Mouse (Mus musculus) CD8-positive naive resting alpha-beta T cell, adult 2 months (primary cell): ENCODE measurements around the gene Cyp2d9.
"Not testable (repeated sequence)": the region's sequence is repeated elsewhere in the genome, so short reads cannot be mapped to it uniquely, and the experiment has no call there.

Experiments used
- DNase-seq, 2 experiments: peaks; one replicate each; pipeline ENCODE4 v3.0.0; 2022; ENCODE audit warnings: low read depth in 2 of 2, low spot score in 2 of 2

The Cyp2d9 gene

DNA sequence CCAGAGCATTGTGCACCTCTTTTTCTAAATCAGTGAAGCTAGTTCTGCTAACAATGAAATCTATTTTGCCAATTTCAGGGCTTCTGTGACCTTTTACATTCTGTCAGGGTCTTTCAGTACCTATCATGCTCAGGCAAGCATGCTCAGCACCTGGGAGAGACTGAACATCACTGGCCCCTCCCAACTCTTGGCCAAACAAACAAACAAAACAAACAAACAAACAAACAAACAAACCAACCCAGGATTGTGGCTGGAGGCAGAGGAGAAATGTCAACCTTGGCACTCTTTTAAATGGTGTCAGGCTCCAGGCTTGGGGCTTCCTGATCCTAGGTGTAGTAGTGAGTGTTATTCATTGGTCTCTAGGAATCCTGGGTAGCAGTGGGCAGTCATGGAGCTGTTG, at the start of gene Cyp2d9:
Gene Cyp2d9, plus strand, starts transcription at position 301 of the 400 bp plus-strand sequence.
- no peak for DNase-seq

DNA sequence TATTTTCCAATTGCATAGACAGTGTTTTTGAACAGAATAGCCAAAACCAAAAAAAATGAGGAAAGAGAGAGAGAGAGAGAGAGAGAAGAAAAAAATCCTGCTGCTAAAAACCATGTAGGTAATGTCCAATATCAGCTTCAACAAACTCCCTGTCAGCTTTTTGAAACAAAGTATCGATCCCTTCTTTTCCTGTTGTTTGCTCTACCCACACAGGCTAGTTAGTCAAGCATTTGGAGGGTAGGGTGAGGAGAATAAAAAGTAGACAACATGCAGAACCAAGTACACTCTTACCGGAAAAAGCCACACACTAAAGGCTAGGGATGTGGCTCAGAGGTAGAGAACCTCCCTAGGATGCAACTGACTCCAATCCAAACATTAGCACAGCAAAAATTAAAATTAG, 47.5 kb upstream of the Cyp2d9 start:
- DNase-seq = no peak

DNA sequence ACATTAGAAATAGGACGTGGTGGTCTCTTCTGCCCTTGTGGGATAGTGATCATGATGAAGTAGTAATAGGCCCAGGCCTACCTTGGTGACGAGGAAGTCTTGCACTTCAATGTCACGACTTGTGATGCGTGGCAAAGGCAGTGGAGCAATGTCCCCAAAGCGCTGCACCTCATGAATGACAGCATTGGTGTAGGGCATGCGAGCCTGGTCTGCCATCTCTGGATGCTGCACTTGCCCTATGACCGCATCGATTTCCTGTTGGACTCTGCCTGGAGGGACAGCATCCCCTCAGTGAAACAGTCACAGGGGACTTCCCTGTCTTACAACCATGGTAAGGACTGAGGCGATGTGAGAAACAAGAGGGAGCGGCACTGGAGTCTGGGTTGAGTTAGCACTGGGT, 43.3 kb upstream of the Cyp2d9 start:
- not testable (repeated sequence) for DNase-seq

DNA sequence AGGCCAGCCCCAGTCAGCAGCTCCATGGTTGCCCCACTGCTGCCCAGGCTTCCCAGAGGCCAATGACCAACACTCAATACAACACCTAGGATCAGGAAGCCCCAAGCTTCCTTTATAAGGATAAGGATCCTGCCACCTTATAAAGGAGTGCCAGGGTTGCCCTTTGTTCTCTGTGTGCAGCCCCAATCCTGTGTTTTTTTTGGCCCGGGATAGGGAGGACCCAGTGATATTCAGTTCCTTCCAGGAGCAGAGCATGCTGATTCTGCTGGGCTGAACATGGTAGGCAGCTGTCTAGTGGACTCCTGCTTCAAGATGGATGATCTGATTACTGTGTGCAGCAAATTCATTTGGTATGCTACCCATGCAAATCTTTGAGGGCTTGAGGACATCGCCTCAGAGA, 39.3 kb upstream of the Cyp2d9 start, which contains the start of gene Cyp2d11:
Gene Cyp2d11, minus strand, starts transcription at position 101 of the 400 bp plus-strand sequence.
- not testable (repeated sequence) for DNase-seq

DNA sequence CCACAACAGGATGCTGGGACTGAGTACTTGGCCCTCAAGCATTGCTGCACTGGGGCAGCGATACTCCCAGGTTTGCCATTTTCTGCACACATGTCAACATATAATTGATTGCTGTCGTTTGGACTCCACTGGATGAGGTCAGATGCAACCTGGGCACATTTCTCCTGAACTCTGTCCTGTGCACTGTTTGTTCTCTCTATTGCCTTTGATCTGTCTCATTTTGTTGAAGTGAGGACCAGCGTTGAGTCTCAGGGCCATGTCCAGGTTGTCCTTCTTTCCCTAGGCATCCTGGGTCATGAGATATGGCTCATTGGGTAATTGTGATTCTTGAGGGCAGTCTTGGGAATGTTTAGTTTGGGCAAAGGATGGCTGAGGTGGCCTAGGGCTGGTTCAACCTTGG, 37.3 kb upstream of the Cyp2d9 start:
- DNase-seq = not testable (repeated sequence)

DNA sequence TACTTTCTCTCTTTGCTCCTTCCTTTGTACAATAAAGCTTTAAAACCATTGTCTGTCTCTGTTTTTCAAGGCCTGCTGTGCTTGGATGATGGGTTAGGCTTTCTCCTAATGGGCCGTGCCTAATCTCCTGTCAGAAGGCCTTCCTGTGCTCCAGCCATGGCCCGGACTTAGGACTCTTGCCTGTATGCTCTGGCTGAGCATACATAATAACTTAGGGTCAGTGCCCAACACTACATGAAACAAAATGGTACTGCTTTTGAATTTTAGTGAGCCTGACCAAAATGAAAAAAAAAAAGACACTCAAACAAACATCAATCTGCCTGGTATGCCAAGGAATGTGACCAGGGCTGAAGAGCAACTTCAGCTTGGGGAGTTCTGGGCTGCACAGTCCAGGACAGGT, 31.7 kb upstream of the Cyp2d9 start:
- no peak for DNase-seq

DNA sequence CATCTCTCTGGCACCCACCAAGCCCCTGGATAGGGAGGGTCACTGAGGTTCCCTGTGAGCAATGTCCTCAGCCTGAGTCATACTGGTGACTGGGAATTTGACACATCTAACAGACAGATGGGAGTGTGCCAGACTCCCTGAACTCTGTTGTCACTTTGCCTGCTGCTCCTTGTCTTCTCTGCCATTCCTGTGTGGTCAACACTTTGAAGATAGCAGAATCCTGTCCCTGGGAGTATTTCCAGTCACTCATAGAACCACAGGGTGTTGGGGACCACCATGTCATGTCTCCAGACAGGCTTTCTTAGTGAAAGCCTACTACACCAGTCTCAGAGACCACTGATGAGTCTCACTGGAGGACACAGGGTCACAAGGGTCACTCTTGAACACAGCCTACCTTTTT, 31.1 kb upstream of the Cyp2d9 start:
- DNase-seq = no peak

DNA sequence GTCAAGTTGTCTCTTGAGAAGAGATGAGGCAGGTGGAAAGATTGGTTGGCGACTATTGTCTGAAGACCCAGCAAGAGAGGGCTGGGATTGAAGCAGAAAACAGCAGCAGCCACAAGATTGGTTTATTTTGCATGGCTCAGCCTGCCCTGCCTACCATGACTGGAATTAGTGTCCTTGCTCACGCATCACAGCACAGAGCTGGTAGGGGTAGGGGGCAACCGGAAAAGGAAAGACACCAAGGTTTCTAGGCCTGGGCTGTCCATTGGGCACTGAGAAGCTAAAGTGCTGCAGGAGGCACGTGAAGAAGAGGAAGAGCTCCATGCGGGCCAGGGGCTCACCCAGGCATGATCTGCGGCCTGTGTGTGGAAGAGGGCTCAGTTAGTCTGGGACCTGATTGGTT, 30.5 kb upstream of the Cyp2d9 start:
- no peak for DNase-seq

DNA sequence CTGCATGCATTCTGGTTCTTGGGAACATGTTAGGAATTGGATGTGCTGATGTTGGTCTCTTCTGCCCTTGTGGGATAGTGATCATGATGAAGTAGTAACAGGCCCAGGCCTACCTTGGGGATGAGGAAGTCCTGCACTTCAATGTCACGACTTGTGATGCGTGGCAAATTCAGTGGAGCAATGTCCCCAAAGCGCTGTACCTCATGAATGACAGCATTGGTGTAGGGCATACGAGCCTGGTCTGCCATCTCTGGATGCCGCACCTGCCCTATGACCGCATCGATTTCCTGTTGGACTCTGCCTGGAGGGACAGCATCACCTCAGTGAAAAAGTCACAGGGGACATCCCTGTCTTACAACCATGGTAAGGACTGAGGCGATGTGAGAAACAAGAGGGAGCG, 29.6 kb upstream of the Cyp2d9 start:
- DNase-seq = no peak

DNA sequence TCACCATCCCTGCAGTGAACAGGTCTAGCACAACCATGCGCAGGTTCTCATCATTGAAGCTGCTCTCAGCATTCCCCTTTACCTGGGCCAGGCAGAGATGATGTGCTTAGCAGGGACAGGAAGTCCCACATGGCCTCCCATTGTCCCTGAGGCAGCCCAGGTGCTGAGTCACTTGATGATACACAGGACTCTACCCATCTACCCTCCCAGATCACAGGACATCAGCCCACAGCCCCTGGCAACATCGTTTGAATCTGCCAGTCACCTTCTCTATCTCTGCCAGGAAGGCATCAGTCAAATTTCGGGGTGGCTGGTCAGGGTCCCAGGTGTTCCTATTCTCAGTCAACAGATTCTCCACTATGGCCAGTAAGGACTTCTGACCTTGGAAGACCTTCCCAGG, 29.1 kb upstream of the Cyp2d9 start:
- DNase-seq = no peak

DNA sequence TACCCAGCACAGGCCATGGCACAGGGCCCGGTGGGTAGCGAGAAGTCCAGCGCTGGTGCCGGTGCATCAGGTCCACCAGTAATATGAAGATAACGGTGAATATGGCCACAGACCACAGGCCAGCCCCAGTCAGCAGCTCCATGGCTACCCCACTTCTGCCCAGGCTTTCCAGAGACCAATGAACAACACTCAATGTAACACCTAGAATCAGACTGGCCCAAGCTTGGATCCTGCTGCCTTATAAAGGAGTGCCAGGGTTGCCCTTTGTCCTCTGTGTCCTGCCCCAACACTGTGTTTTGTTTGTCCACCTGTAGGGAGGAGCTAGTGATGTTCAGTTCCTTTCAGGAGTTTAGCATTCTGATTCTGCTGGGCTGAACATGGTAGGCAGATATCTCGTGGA, 26.3 kb upstream of the Cyp2d9 start, which contains the start of gene Cyp2d10:
Gene Cyp2d10, minus strand, starts transcription at position 215 of the 400 bp plus-strand sequence.
- no peak for DNase-seq

DNA sequence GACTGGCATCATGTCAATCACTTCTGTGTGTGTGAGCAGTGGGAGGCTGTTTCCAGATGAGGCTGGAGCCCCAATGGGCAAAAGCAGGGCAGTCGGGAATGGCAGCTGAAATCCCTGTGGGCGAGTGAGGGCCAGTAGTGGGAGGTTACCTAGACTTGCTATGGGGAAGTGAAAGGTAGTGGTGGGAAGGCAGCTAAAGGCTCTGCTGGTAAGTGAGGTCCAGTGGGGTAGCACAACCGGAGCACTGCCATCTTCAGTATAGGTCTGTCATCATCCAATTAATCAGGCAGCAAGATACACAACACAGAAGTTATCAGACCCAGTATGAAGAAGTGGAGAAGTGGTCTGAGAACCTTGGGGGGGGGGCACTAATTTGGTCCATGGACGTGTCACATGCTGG, 25.7 kb upstream of the Cyp2d9 start:
- DNase-seq = no peak

DNA sequence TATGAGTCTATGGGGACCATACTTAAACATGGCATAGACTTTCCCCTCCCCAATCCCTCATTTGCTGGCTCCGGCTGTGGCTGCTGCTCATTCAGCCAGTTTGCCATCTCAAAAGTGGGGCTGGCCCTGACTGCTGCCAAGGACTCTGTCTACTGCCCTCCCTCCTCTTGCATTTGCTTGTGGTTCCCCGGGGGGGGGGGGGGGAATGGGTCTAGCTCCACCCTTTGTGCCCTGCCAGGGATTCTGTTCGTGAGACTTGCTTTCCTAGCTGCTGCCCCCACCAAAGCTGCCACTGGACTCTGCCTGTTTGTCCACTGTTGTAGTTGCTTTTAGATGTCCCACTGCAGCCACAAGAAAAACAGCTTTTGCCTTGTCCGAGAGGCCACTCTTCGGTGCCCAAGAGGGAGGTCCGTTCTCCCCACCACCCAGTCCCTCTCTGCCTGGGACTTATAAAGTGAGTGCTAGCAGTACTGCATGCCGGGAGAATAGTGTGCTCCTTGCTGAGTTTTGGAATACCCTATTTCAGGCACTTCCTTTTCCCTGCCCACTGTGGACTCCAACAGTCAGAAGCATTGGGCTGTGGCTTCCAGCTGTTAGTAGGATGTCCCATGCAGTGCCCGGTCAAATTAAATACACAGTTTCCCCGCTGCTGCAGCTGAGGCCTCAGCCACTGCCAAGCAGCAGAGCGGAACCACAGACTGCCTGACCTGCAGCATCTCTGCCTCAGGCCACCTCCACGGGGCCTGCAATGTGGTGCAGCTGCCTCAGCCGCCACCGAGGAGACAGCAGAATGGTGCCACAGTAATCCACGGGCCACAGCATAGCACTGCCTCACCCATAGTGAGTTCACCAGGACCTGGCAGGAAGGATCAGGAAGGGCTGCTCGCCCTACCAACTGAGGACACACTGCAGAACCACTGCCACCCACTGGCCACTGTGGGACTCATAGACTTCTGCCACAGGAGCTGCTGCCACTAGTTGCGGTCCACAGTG, 16.1 kb upstream of the Cyp2d9 start:
- DNase-seq = peak; percentile 60 to 70

DNA sequence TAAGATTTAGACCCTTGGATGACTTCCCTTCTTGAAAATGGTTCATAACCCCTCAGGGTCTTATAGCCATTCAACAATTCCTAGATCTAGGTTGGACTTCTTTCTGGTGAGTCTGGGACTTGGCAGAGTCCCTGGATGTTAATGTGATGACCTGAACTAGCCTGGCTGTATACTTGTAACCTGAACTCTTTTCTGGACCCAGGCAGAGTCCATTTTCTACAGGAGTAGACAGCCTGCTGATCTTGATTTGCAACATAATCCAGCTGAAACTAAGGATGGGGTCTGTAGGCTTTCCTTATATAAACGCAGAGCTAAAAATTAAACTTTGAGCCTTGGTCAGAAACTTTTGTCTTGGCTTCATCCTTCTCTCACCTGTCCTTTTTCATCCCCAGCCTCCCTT, 14.6 kb upstream of the Cyp2d9 start:
- DNase-seq = no peak

DNA sequence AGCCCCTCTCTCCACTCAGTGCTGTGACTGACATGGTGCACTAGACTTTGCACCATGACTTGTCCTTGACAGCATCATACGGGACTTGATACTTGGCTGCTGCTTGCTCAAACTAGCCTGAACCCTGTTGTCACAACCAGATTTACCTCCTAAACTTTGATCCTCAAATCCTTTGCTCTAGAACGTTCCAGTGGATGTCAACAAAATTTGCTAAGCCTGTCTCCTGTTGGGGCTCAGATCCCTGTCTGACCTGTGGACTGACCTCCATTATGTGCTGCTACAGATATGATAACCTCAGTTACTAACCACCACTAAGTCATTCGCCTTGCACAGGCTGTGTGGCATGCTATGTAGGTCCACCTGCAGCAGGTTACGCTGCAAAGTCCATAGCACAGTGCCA, 10.3 kb upstream of the Cyp2d9 start:
- DNase-seq = no peak

DNA sequence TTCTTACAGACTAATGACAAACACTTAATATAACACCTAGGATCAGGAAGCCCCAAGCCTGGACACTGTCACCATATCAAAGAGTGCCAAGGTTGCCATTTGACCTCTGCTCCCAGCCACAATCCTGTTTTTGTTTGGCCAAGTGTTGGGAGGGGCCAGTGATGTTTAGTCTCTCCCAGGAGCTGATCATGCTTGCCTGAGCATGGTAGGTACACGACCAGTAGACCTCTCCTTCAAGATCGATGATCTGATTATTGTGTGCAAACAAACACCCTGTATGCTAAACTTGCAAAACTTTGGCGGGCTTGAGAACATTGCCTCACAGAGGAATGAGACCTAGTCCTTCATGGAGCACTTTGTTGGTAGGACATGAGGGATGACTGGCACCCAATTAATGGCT, 9.8 kb upstream of the Cyp2d9 start:
- DNase-seq = no peak

DNA sequence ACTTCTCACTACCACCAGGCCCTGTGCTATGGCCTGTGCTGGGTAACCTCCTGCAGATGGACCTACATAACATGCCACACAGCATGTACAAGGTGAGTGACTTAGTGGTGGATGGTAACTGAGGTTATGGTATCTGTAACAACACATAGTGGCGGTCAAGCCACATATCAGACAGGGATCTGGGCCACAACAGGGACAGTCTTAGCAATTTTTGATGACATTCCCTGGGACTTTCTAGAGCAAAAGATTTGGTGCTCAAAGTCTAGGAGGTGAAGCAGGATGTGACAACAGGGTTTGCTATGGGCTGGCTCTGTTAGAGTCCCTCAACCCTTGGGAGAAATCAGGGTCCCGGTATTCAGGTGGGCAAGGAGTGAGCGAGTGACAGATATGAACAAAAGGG, 384 bp downstream of the Cyp2d9 start:
- DNase-seq = no peak

DNA sequence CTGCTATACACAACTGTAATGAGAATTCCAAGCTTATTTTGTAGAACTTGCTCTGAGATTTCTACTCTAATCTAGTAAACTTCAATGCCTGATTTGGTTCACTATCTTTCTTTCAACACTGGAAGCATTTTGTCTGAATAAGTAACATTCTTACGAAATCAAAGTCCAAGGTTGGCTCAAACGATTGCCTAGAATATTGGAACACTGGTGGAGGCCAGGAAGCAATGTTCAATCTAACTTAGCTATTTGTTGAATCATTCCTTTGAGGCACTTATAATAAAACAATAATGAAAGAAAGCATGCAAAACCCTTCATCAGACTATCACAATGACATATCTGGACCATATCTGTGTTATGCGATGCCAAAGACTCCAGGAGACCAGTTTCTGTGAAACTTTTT, 1.3 kb downstream of the Cyp2d9 start:
- DNase-seq = no peak

DNA sequence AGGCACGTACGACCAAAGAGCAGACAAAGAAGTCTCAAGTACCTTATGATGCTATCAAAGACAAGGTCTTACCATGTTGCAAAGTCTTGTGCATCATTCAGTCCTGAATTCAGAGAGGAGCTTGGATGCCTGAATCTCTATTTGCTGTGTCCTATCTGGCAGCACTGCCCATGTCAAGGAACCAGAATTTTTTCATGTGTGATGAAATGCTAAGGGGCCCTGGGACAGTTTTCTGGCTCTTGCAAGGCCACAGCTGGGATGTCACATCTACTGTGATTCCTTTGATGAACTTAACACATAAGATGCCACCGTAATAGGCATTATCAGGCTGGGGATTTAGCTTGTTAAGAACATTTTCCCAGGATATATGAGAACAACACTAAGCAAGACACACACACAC, 1.8 kb downstream of the Cyp2d9 start:
- DNase-seq = no peak

DNA sequence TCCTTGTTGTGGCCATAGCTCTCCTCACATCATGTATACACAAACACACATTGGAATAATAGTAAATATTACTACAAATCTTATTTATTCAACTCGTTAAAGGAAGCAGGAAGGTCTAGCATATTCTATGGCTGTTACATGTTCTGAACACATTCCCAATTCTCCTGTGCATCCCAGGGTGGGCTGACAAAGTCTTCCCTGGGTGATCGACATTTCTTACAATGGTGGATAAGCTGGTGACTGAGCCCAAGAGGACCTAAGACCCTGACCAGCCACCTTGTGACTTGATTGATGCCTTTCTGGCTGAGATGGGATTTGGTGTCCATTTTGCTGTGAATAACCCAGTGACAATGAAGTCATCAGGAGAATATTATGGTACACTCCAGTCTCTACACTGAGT, 2.4 kb downstream of the Cyp2d9 start:
- no peak for DNase-seq

DNA sequence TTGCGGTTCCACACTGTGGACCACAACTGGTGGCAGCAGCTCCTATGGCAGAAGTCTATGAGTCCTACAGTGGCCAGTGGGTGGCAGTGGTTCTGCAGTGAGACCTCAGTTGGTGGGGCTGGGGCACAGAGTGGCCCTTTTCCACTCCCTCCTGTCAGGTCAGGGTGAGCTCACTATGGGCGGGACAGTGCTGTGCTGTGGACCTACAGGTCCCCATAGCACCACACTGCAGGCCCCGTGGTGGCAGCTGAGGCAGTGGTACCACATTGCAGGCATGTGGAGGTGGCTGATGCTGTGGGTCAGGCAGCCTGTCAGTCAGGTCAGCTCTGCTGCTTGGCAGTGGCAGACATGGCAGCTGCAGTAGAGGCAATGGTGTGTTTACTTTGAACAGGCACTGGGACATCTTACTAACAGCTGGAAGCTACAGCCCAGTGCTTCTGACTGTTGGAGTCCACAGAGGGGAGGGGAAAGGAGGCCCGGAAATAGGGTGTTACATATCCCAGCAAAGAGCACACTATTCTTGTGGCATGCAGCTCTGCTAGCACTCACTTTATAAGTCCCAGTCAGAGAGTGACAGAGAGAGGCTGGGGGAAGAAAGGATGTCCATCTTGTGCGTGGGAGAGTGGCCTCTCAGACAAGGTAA, 4.9 kb downstream of the Cyp2d9 start:
- no peak for DNase-seq

DNA sequence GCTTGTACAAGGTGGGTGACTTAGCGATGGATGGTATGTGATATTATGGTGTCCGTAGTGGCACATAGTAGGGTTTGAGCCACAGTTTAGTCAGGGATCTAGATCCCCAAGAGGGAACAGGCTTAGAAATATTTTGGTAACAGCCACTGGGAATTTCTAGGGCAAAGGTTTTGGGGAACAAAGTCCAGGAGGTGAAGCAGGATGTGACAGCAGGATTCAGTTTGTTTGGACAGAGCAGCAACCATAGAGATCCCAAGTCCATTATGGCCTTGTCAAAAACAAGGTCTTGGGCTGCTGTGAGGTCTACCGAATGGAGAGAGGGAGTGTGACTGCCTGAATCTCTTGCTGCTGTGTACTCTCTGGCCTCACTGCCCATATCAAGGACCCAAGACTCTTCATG, 10.4 kb downstream of the Cyp2d9 start:
- DNase-seq = no peak
